Mouse (Mus musculus) G1E (cell line): ENCODE measurements around the gene Trim5.
"Not testable (repeated sequence)": the region's sequence is repeated elsewhere in the genome, so short reads cannot be mapped to it uniquely, and the experiment has no call there.

Experiments used
- CTCF ChIP-seq: IDR thresholded peaks from 2 replicates; pipeline ENCODE4 v1.5.1; 2012; ENCODE audit warnings: low read depth, low read length, inconsistent platforms, mixed read lengths
- GATA1 ChIP-seq: IDR thresholded peaks from 2 replicates; pipeline ENCODE4 v1.6.1; 2012; ENCODE audit warnings: borderline replicate concordance, low read length, inconsistent platforms, mixed read lengths
- GATA2 ChIP-seq: IDR thresholded peaks from 2 replicates; pipeline ENCODE4 v1.6.1; 2012; ENCODE audit warnings: low read depth, low read length, inconsistent platforms, borderline replicate concordance
- POLR2AphosphoS5 ChIP-seq: IDR thresholded peaks from 2 replicates; pipeline ENCODE4 v1.6.1; 2012; ENCODE audit warnings: low read depth, low read length, inconsistent platforms; ENCODE audit not compliant: insufficient replicate concordance
- TAL1 ChIP-seq: conservative IDR thresholded peaks from 2 replicates; pipeline ENCODE4 v1.6.1; 2012; ENCODE audit warnings: low read depth, low read length, inconsistent platforms, mixed read lengths

DNA sequence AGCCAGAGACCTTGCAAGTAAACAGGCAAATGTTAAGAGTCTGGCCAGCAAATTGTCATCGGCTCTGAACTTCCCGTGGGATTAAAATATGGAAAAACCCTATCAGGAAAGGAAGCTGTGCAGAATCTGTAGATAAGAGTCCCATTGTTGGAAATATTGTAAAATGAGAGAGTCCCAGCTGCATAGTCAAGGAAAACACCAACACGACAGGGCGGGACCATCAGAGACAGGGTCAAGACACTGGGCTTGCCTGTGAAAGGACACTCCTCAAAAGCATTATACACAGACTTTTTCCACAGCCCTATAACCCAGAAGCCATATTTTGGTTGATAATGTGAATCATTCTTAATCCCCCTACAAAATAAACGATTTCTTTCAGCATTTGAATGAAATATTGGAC is 22.6 kb downstream of the Trim5 start:
- TF ChIP-seq CTCF, TAL1, POLR2AphosphoS5, GATA2, GATA1: not testable (repeated sequence)
